Mouse (Mus musculus): ENCODE data around the gene Frat1.

DNA sequence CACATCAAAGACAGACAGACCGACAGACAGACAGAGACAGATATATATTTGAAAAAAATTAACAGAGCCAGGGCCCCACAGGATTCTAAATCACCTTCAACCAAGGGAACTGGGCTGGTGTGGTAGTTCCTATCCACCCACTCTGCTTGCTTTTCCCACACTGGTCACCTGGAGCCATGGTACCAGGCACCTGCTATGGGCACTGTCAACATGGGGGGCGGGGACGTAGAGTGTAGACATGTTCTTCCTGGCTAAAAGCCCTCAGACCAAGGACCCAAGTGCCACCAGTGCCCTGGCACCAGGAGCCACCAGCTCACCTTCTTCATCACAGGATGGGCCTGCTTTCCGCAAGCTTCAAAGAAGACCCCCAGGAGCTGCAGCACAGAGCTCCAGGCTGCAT is 52.1 kb downstream of the Frat1 start:
- TF ChIP-seq POLR2A (IDR thresholded peaks at IDR 0.05; ENCODE audit: low read depth, low read length) (no peak), CTCF (IDR thresholded peaks at IDR 0.05; ENCODE audit: extremely low read depth, insufficient read length, insufficient replicate concordance, low read depth, low read length) (no peak)
